Mouse (Mus musculus) embryo, embryonic 11.5 days (tissue): ENCODE results near the gene Galr2.

ENCODE experiments used
- DNase-seq: peaks from one replicate; pipeline ENCODE4 v3.0.0-alpha.2; 2012; ENCODE audit warnings: low read depth, low spot score

Galr2 gene

GRCm38 (mm10) chr11:116307019-116307725 is 26.4 kb downstream of the Galr2 start, which contains the start of gene Exoc7:
TSS of gene Exoc7 (minus strand) at chr11:116307233.
- DNase-seq = no peak

- no peak for DNase-seq
These were observed 27.2 kb downstream of the Galr2 start for GRCm38 (mm10) chr11:116307762-116308531.

GRCm38 (mm10) chr11:116309601-116310000 is 28.9 kb downstream of the Galr2 start:
- DNase-seq = no peak

GRCm38 (mm10) chr11:116311169-116311568 is 30.4 kb downstream of the Galr2 start:
- DNase-seq = no peak

GRCm38 (mm10) chr11:116312359-116312758 is 31.6 kb downstream of the Galr2 start:
- no peak for DNase-seq

- peak; percentile 73 for DNase-seq
These were observed 38.2 kb downstream of the Galr2 start for GRCm38 (mm10) chr11:116318719-116319659.

GRCm38 (mm10) chr11:116326963-116327603 is 46.3 kb downstream of the Galr2 start:
- no peak for DNase-seq

GRCm38 (mm10) chr11:116329314-116330210 is 48.8 kb downstream of the Galr2 start:
- DNase-seq = no peak

- DNase-seq = no peak
These were observed 49.4 kb downstream of the Galr2 start for GRCm38 (mm10) chr11:116330211-116330518.

GRCm38 (mm10) chr11:116332232-116332982 is 51.7 kb downstream of the Galr2 start:
- no peak for DNase-seq

GRCm38 (mm10) chr11:116332983-116333270 is 52.2 kb downstream of the Galr2 start:
- no peak for DNase-seq
